Mouse (Mus musculus): ENCODE results near the gene BC005537. TPM values are rescaled to one million over a fixed set of nuclear protein-coding genes. Genes with fewer than 3 reads are reported as not detected.
"Not testable (repeated sequence)": the region's sequence is repeated elsewhere in the genome, so short reads cannot be mapped to it uniquely, and the experiment has no call there.

BC005537 gene
- polyA plus RNA-seq, 1 experiment from 2014 or later: 18.8 TPM

GRCm38 (mm10) chr13:24830756-24831352 lies 29.4 kb downstream of the BC005537 start:
- Histone ChIP-seq H3K4me3 (ENCODE audit: low read depth, low read length) (peak overlapping the region; percentile 91), H3K9ac (ENCODE audit: low read length) (peak overlapping the region; percentile 66), H3K27me3 (ENCODE audit: control insufficient read depth, insufficient read depth, low read length) (no peaks in the 10 kb centered on the region), H3K27ac (ENCODE audit: low read depth, low read length) (no peak overlapping the region; the same call in 1 of the 2 replicates), H3K4me1 (ENCODE audit: control insufficient read depth, insufficient read depth, low read length) (peaks cover 8% of the 10 kb centered on the region; the same call in 1 of the 2 replicates), H3K9me3 (ENCODE audit: control insufficient read depth, low read length) (no peaks in the 10 kb centered on the region), H3K4me2 (ENCODE audit: low read depth) (peak overlapping the region; percentile 67), H3K36me3 (ENCODE audit: control insufficient read depth, insufficient read depth, low read length) (no peaks in the 10 kb centered on the region)
- DNase-seq (ENCODE audit: low spot score) (no peak), ATAC-seq (ENCODE audit: insufficient read depth, low FRiP score, low TSS enrichment) (no peak)
- WGBS: 5% methylated on average over 20 of the region's 20 CpGs

GRCm38 (mm10) chr13:24831353-24832130 lies 30.1 kb downstream of the BC005537 start, which contains the start of the genes Acot13 and Tdp2:
Acot13 (minus strand) TSS chr13:24831540.
Tdp2 (plus strand) TSS chr13:24831679.
- peak within 1 kb of the TSS; percentile 91 for H3K4me3 ChIP-seq (ENCODE audit: low read depth, low read length)
- no peaks in the 10 kb centered on the region for H3K36me3 ChIP-seq (ENCODE audit: control insufficient read depth, insufficient read depth, low read length)
- H3K27ac ChIP-seq (ENCODE audit: low read depth, low read length): peak within 1 kb of the TSS; percentile 89
- peaks cover 8% of the 10 kb centered on the region; the same call in 1 of the 2 replicates for H3K4me1 ChIP-seq (ENCODE audit: control insufficient read depth, insufficient read depth, low read length)
- no peaks in the 10 kb centered on the region for H3K9me3 ChIP-seq (ENCODE audit: control insufficient read depth, low read length)
- peak; percentile 97 for ATAC-seq (ENCODE audit: insufficient read depth, low FRiP score, low TSS enrichment)
- peak; percentile 99 for DNase-seq (ENCODE audit: low spot score)
- H3K4me2 ChIP-seq (ENCODE audit: low read depth): peak within 1 kb of the TSS; percentile 81
- no peaks in the 10 kb centered on the region for H3K27me3 ChIP-seq (ENCODE audit: control insufficient read depth, insufficient read depth, low read length)
- under 1% methylated on average over 88 of the region's 90 CpGs for WGBS
- peak within 1 kb of the TSS; percentile 93 for H3K9ac ChIP-seq (ENCODE audit: low read length)

GRCm38 (mm10) chr13:24832131-24832810 lies 30.8 kb downstream of the BC005537 start:
- H3K4me3 ChIP-seq (ENCODE audit: low read depth, low read length): peak overlapping the region; percentile 91
- H3K9me3 ChIP-seq (ENCODE audit: control insufficient read depth, low read length): no peaks in the 10 kb centered on the region
- WGBS: 4% methylated on average over 21 of the region's 21 CpGs
- H3K27ac ChIP-seq (ENCODE audit: low read depth, low read length): peak overlapping the region; percentile 89
- peak overlapping the region; percentile 93 for H3K9ac ChIP-seq (ENCODE audit: low read length)
- ATAC-seq (ENCODE audit: insufficient read depth, low FRiP score, low TSS enrichment) (peak; percentile 40), DNase-seq (ENCODE audit: low spot score) (no peak)
- peaks cover 8% of the 10 kb centered on the region; the same call in 1 of the 2 replicates for H3K4me1 ChIP-seq (ENCODE audit: control insufficient read depth, insufficient read depth, low read length)
- no peaks in the 10 kb centered on the region for H3K36me3 ChIP-seq (ENCODE audit: control insufficient read depth, insufficient read depth, low read length)
- peak overlapping the region; percentile 81 for H3K4me2 ChIP-seq (ENCODE audit: low read depth)
- no peaks in the 10 kb centered on the region for H3K27me3 ChIP-seq (ENCODE audit: control insufficient read depth, insufficient read depth, low read length)

GRCm38 (mm10) chr13:24832811-24833155 lies 31.3 kb downstream of the BC005537 start:
- H3K4me2 ChIP-seq (ENCODE audit: low read depth): peak overlapping the region; percentile 81
- H3K27ac ChIP-seq (ENCODE audit: low read depth, low read length): no peak overlapping the region
- no peak for ATAC-seq (ENCODE audit: insufficient read depth, low FRiP score, low TSS enrichment)
- 73% methylated on average over 2 of the region's 2 CpGs for WGBS
- no peaks in the 10 kb centered on the region for H3K36me3 ChIP-seq (ENCODE audit: control insufficient read depth, insufficient read depth, low read length)
- H3K9ac ChIP-seq (ENCODE audit: low read length): peak overlapping the region; percentile 93
- no peaks in the 10 kb centered on the region for H3K9me3 ChIP-seq (ENCODE audit: control insufficient read depth, low read length)
- peaks cover 8% of the 10 kb centered on the region; the same call in 1 of the 2 replicates for H3K4me1 ChIP-seq (ENCODE audit: control insufficient read depth, insufficient read depth, low read length)
- H3K27me3 ChIP-seq (ENCODE audit: control insufficient read depth, insufficient read depth, low read length): no peaks in the 10 kb centered on the region
- no peak for DNase-seq (ENCODE audit: low spot score)
- H3K4me3 ChIP-seq (ENCODE audit: low read depth, low read length): peak overlapping the region; percentile 91

GRCm38 (mm10) chr13:24837765-24838164 lies 36.3 kb downstream of the BC005537 start:
- not testable (repeated sequence) for H3K4me1 ChIP-seq (ENCODE audit: control insufficient read depth, insufficient read depth, low read length); ATAC-seq (ENCODE audit: insufficient read depth, low FRiP score, low TSS enrichment); DNase-seq (ENCODE audit: low spot score); H3K4me2 ChIP-seq (ENCODE audit: low read depth); H3K9ac ChIP-seq (ENCODE audit: low read length); H3K4me3 ChIP-seq (ENCODE audit: low read depth, low read length); H3K36me3 ChIP-seq (ENCODE audit: control insufficient read depth, insufficient read depth, low read length); H3K27me3 ChIP-seq (ENCODE audit: control insufficient read depth, insufficient read depth, low read length); H3K9me3 ChIP-seq (ENCODE audit: control insufficient read depth, low read length); H3K27ac ChIP-seq (ENCODE audit: low read depth, low read length)
- 93% methylated on average over 8 of the region's 8 CpGs for WGBS

GRCm38 (mm10) chr13:24839831-24840230 lies 38.4 kb downstream of the BC005537 start:
- ATAC-seq (ENCODE audit: insufficient read depth, low FRiP score, low TSS enrichment): no peak
- Histone ChIP-seq H3K9me3 (ENCODE audit: control insufficient read depth, low read length) (no peaks in the 10 kb centered on the region), H3K4me1 (ENCODE audit: control insufficient read depth, insufficient read depth, low read length) (no peaks in the 10 kb centered on the region), H3K36me3 (ENCODE audit: control insufficient read depth, insufficient read depth, low read length) (no peaks in the 10 kb centered on the region), H3K27ac (ENCODE audit: low read depth, low read length) (no peak overlapping the region), H3K4me3 (ENCODE audit: low read depth, low read length) (no peak overlapping the region), H3K27me3 (ENCODE audit: control insufficient read depth, insufficient read depth, low read length) (no peaks in the 10 kb centered on the region), H3K4me2 (ENCODE audit: low read depth) (no peak overlapping the region), H3K9ac (ENCODE audit: low read length) (no peak overlapping the region)
- WGBS: 86% methylated on average over 3 of the region's 3 CpGs
- no peak for DNase-seq (ENCODE audit: low spot score)

- Histone ChIP-seq H3K9ac (ENCODE audit: low read length) (no peak overlapping the region), H3K4me2 (ENCODE audit: low read depth) (no peak overlapping the region), H3K9me3 (ENCODE audit: control insufficient read depth, low read length) (no peaks in the 10 kb centered on the region), H3K4me1 (ENCODE audit: control insufficient read depth, insufficient read depth, low read length) (no peaks in the 10 kb centered on the region), H3K27me3 (ENCODE audit: control insufficient read depth, insufficient read depth, low read length) (no peaks in the 10 kb centered on the region), H3K36me3 (ENCODE audit: control insufficient read depth, insufficient read depth, low read length) (no peaks in the 10 kb centered on the region), H3K4me3 (ENCODE audit: low read depth, low read length) (no peak overlapping the region), H3K27ac (ENCODE audit: low read depth, low read length) (no peak overlapping the region)
- 89% methylated on average over 3 of the region's 3 CpGs for WGBS
- ATAC-seq (ENCODE audit: insufficient read depth, low FRiP score, low TSS enrichment) (no peak), DNase-seq (ENCODE audit: low spot score) (no peak)
Measured at GRCm38 (mm10) chr13:24841702-24842101, 40.2 kb downstream of the BC005537 start.

GRCm38 (mm10) chr13:24844983-24845955 lies 43.8 kb downstream of the BC005537 start, which contains the start of gene D130043K22Rik:
D130043K22Rik (plus strand) TSS chr13:24845135.
- H3K4me1 ChIP-seq (ENCODE audit: control insufficient read depth, insufficient read depth, low read length): no peaks in the 10 kb centered on the region
- DNase-seq (ENCODE audit: low spot score) (peak; percentile 79), ATAC-seq (ENCODE audit: insufficient read depth, low FRiP score, low TSS enrichment) (peak; percentile 85)
- H3K9me3 ChIP-seq (ENCODE audit: control insufficient read depth, low read length): no peaks in the 10 kb centered on the region
- 12% methylated on average over 40 of the region's 40 CpGs for WGBS
- H3K4me2 ChIP-seq (ENCODE audit: low read depth): peak within 1 kb of the TSS; percentile 85
- no peaks in the 10 kb centered on the region for H3K27me3 ChIP-seq (ENCODE audit: control insufficient read depth, insufficient read depth, low read length)
- 0 out of 2 replicates have a peak within 1 kb of the TSS, but pooled peaks have one; percentile 27 for H3K9ac ChIP-seq (ENCODE audit: low read length)
- H3K36me3 ChIP-seq (ENCODE audit: control insufficient read depth, insufficient read depth, low read length): no peaks in the 10 kb centered on the region
- H3K4me3 ChIP-seq (ENCODE audit: low read depth, low read length): peak within 1 kb of the TSS; percentile 40
- no peak within 1 kb of the TSS for H3K27ac ChIP-seq (ENCODE audit: low read depth, low read length)

All from neural tube, embryonic 11.5 days (tissue).